Mouse (Mus musculus) intestine, embryonic 16.5 days (tissue): ENCODE results near the gene Pbxip1. TPM values are rescaled to one million over a fixed set of nuclear protein-coding genes. Genes with fewer than 3 reads are reported as not detected.

ENCODE experiments used
- ATAC-seq: fragments of 200-750 bp; cut with Nextera tagmentation; 2 replicates; pipeline ENCODE4 v1.8.0; 2017; ENCODE audit warnings: moderate TSS enrichment, moderate library complexity
- H3K27ac ChIP-seq: fragments of 300-500 bp; sonication (generic); 2 replicates; pipeline ENCODE4 v1.5.1; 2014; ENCODE audit warnings: mild to moderate bottlenecking, low read length
- H3K27me3 ChIP-seq: fragments of 300-500 bp; sonication (generic); replicated peaks from 2 replicates; pipeline ENCODE4 v1.6.1; 2014; ENCODE audit warnings: low read length, control low read depth, mixed read lengths; ENCODE audit not compliant: control insufficient read depth, insufficient read depth
- H3K36me3 ChIP-seq: fragments of 300-500 bp; sonication (generic); 2 replicates; pipeline ENCODE4 v1.6.1; 2014; ENCODE audit warnings: low read length, control low read depth; ENCODE audit not compliant: control insufficient read depth, insufficient read depth
- H3K4me1 ChIP-seq: fragments of 300-500 bp; sonication (generic); 2 replicates; pipeline ENCODE4 v1.6.1; 2014; ENCODE audit warnings: low read length, control low read depth, mixed read lengths; ENCODE audit not compliant: control insufficient read depth, insufficient read depth
- H3K4me2 ChIP-seq: fragments of 300-500 bp; sonication (generic); 2 replicates; pipeline ENCODE4 v1.6.1; 2014; ENCODE audit warnings: low read depth, low read length, control low read depth
- H3K4me3 ChIP-seq: fragments of 300-500 bp; sonication (generic); 2 replicates; pipeline ENCODE4 v1.5.1; 2014; ENCODE audit warnings: mild to moderate bottlenecking, low read length
- H3K9ac ChIP-seq: fragments of 300-500 bp; sonication (generic); 2 replicates; pipeline ENCODE4 v1.6.1; 2014; ENCODE audit warnings: low read depth, low read length
- H3K9me3 ChIP-seq: fragments of 300-500 bp; sonication (generic); 2 replicates; pipeline ENCODE4 v1.6.1; 2016; ENCODE audit warnings: low read length, control low read depth; ENCODE audit not compliant: control insufficient read depth
- WGBS: fragments of 180-500 bp; shearing (Covaris S2); extraction: QIAGEN DNeasy Blood & Tissue Kit; methylation state at CpG from one replicate; pipeline ENCODE4 v1.1.7; 2014; 5-methylcytosine and 5-hydroxymethylcytosine counted together
- polyA plus RNA-seq: library from polyadenylated mRNA; unstranded; fragments of >200 nt; fragmentation: Nextera tagmentation; extraction: Ambion mirVana; gene quantifications from 2 replicates; pipeline ENCODE4 v1.2.1, GENCODE M21; 2015

Pbxip1 gene
- polyA plus RNA-seq, 1 experiment from 2014 or later: 45.1 TPM

- WGBS: 87% methylated on average over 6 of the region's 6 CpGs
- peaks cover 17% of the 10 kb centered on the region; the same call in 1 of the 2 replicates for H3K36me3 ChIP-seq
- no peak overlapping the region for H3K27ac ChIP-seq
Observed at GRCm38 (mm10) chr3:89406887-89407286, 29.6 kb upstream of the Pbxip1 start.

GRCm38 (mm10) chr3:89408448-89408847 is 28.1 kb upstream of the Pbxip1 start:
- H3K27ac ChIP-seq: no peak overlapping the region
- H3K9me3 ChIP-seq: no peaks in the 10 kb centered on the region
- no peak overlapping the region for H3K4me2 ChIP-seq
- no peaks in the 10 kb centered on the region for H3K4me1 ChIP-seq
- no peak for ATAC-seq
- H3K9ac ChIP-seq: no peak overlapping the region
- H3K27me3 ChIP-seq: no peaks in the 10 kb centered on the region
- H3K36me3 ChIP-seq: 0 out of 2 replicates have a peak, but pooled peaks cover 11% of the 10 kb centered on the region
- H3K4me3 ChIP-seq: no peak overlapping the region
- 64% methylated on average over 16 of the region's 16 CpGs for WGBS

More at GRCm38 (mm10) chr3:89406887-89407286, 29.6 kb upstream of the Pbxip1 start:
- no peak for ATAC-seq
- Histone ChIP-seq H3K4me3 (no peak overlapping the region), H3K4me2 (no peak overlapping the region), H3K9ac (no peak overlapping the region), H3K9me3 (no peaks in the 10 kb centered on the region), H3K27me3 (no peaks in the 10 kb centered on the region), H3K4me1 (no peaks in the 10 kb centered on the region)

GRCm38 (mm10) chr3:89409701-89410100 is 26.8 kb upstream of the Pbxip1 start:
- Histone ChIP-seq H3K4me3 (no peak overlapping the region), H3K9me3 (no peaks in the 10 kb centered on the region), H3K36me3 (peaks cover 15% of the 10 kb centered on the region), H3K9ac (no peak overlapping the region), H3K4me1 (no peaks in the 10 kb centered on the region), H3K4me2 (no peak overlapping the region), H3K27ac (no peak overlapping the region), H3K27me3 (no peaks in the 10 kb centered on the region)
- 94% methylated on average over 3 of the region's 3 CpGs for WGBS
- ATAC-seq: no peak

- peak overlapping the region; percentile 62 for H3K4me3 ChIP-seq
- no peaks in the 10 kb centered on the region for H3K27me3 ChIP-seq
- peaks cover 20% of the 10 kb centered on the region for H3K36me3 ChIP-seq
- no peaks in the 10 kb centered on the region for H3K9me3 ChIP-seq
- H3K9ac ChIP-seq: peak overlapping the region; percentile 68
- no peak for ATAC-seq
- peak overlapping the region; percentile 67 for H3K4me2 ChIP-seq
- no peaks in the 10 kb centered on the region for H3K4me1 ChIP-seq
- WGBS: 74% methylated on average over 10 of the region's 10 CpGs
- 0 out of 2 replicates have a peak overlapping the region, but pooled peaks have one; percentile 43 for H3K27ac ChIP-seq
Observed at GRCm38 (mm10) chr3:89410864-89411263, 25.6 kb upstream of the Pbxip1 start.

GRCm38 (mm10) chr3:89411490-89412393 is 24.8 kb upstream of the Pbxip1 start, which contains the start of gene Flad1:
Gene Flad1 (minus strand): TSS chr3:89411870.
- no peaks in the 10 kb centered on the region for H3K9me3 ChIP-seq
- peak within 1 kb of the TSS; percentile 62 for H3K4me3 ChIP-seq
- H3K27ac ChIP-seq: peak within 1 kb of the TSS; percentile 43
- H3K4me1 ChIP-seq: peaks cover 2% of the 10 kb centered on the region; the same call in 1 of the 2 replicates
- no peaks in the 10 kb centered on the region for H3K27me3 ChIP-seq
- ATAC-seq: peak; percentile 99
- H3K36me3 ChIP-seq: peaks cover 24% of the 10 kb centered on the region
- H3K9ac ChIP-seq: peak within 1 kb of the TSS; percentile 68
- peak within 1 kb of the TSS; percentile 67 for H3K4me2 ChIP-seq
- WGBS: 5% methylated on average over 28 of the region's 28 CpGs

GRCm38 (mm10) chr3:89416158-89416557 is 20.3 kb upstream of the Pbxip1 start:
- Histone ChIP-seq H3K36me3 (peaks cover 19% of the 10 kb centered on the region), H3K27me3 (no peaks in the 10 kb centered on the region), H3K9ac (no peak overlapping the region), H3K27ac (no peak overlapping the region), H3K4me3 (no peak overlapping the region), H3K4me1 (peaks cover 12% of the 10 kb centered on the region), H3K4me2 (no peak overlapping the region), H3K9me3 (no peaks in the 10 kb centered on the region)
- WGBS: 97% methylated on average over 8 of the region's 8 CpGs
- ATAC-seq: no peak

- peak overlapping the region; percentile 57 for H3K27ac ChIP-seq
- no peak for ATAC-seq
- peak overlapping the region; percentile 60 for H3K4me3 ChIP-seq
- H3K27me3 ChIP-seq: no peaks in the 10 kb centered on the region
- H3K9ac ChIP-seq: peak overlapping the region; percentile 72
- H3K4me1 ChIP-seq: peaks cover 19% of the 10 kb centered on the region
- H3K9me3 ChIP-seq: no peaks in the 10 kb centered on the region
- peak overlapping the region; percentile 74 for H3K4me2 ChIP-seq
- peaks cover 19% of the 10 kb centered on the region for H3K36me3 ChIP-seq
- 17% methylated on average over 2 of the region's 2 CpGs for WGBS
Observed at GRCm38 (mm10) chr3:89417131-89417530, 19.4 kb upstream of the Pbxip1 start.

GRCm38 (mm10) chr3:89417840-89418169 is 18.7 kb upstream of the Pbxip1 start:
- Histone ChIP-seq H3K27me3 (no peaks in the 10 kb centered on the region), H3K27ac (peak overlapping the region; percentile 57), H3K4me1 (peaks cover 23% of the 10 kb centered on the region), H3K36me3 (peaks cover 19% of the 10 kb centered on the region), H3K4me2 (peak overlapping the region; percentile 74), H3K9ac (peak overlapping the region; percentile 72), H3K9me3 (no peaks in the 10 kb centered on the region), H3K4me3 (peak overlapping the region; percentile 60)
- peak; percentile 32 for ATAC-seq
- WGBS: under 1% methylated on average over 20 of the region's 20 CpGs

GRCm38 (mm10) chr3:89418170-89418860 is 18.2 kb upstream of the Pbxip1 start, which contains the start of the genes Cks1b and Shc1:
Gene Cks1b (minus strand): TSS chr3:89418383.
Gene Shc1 (plus strand): TSS chr3:89418443.
- WGBS: under 1% methylated on average over 39 of the region's 39 CpGs
- peaks cover 19% of the 10 kb centered on the region for H3K36me3 ChIP-seq
- peak within 1 kb of the TSS; percentile 72 for H3K9ac ChIP-seq
- H3K4me3 ChIP-seq: peak within 1 kb of the TSS; percentile 60
- peak within 1 kb of the TSS; percentile 86 for H3K4me2 ChIP-seq
- no peaks in the 10 kb centered on the region for H3K9me3 ChIP-seq
- ATAC-seq: peak; percentile 94
- no peaks in the 10 kb centered on the region for H3K27me3 ChIP-seq
- H3K27ac ChIP-seq: peak within 1 kb of the TSS; percentile 98
- peaks cover 28% of the 10 kb centered on the region for H3K4me1 ChIP-seq
